Mouse (Mus musculus): ENCODE measurements around the gene Olig3. TPM values are rescaled to one million over a fixed set of nuclear protein-coding genes. Genes with fewer than 3 reads are reported as not detected.

Olig3 gene
- polyA plus RNA-seq, 1 experiment: not detected

- Histone ChIP-seq H3K27me3 (ENCODE audit: control insufficient read depth, insufficient read depth, low read length, poor library complexity, severe bottlenecking) (no peaks in the 10 kb centered on the region), H3K4me3 (ENCODE audit: low read depth, low read length) (no peak overlapping the region), H3K36me3 (ENCODE audit: control insufficient read depth, insufficient read depth, low read length, poor library complexity, severe bottlenecking) (no peaks in the 10 kb centered on the region), H3K4me1 (ENCODE audit: control insufficient read depth, insufficient read depth, low read length) (no peaks in the 10 kb centered on the region), H3K27ac (ENCODE audit: insufficient read depth, low read length) (no peak overlapping the region), H3K9ac (ENCODE audit: low read depth, poor library complexity, severe bottlenecking) (no peak overlapping the region), H3K9me3 (replicated peaks; ENCODE audit: control insufficient read depth, insufficient read depth, low read length, poor library complexity, severe bottlenecking) (no peaks in the 10 kb centered on the region)
- TF ChIP-seq EP300 (IDR thresholded peaks at IDR 0.05; ENCODE audit: insufficient read depth, low read depth, low read length) (no peak), CTCF (IDR thresholded peaks at IDR 0.05; ENCODE audit: low read depth, low read length) (no peak), POLR2A (IDR thresholded peaks at IDR 0.05; ENCODE audit: insufficient read depth, low read length) (no peak)
Observed at GRCm38 (mm10) chr10:19329191-19329777, 27.0 kb upstream of the Olig3 start.

DNA sequence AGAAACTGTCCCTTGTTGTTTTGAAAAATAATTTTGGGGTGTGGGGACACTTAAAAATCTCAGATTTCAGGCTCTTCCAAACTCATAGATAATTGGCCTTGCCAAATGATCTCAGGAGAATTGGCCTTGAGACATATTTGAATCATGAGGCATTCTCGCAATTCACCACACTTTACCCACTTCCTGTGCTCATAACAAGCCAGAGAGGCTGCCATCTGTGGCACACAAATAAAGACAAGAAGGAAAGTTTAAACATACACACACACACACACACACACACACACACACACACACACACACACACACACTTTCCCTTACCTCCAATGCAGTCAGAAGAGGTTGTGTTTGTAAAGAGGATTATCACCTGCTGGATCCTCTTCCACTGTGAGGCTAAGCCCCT, 22.9 kb upstream of the Olig3 start:
- H3K9ac ChIP-seq (ENCODE audit: low read depth, poor library complexity, severe bottlenecking): no peak overlapping the region
- no peaks in the 10 kb centered on the region for H3K9me3 ChIP-seq (replicated peaks; ENCODE audit: control insufficient read depth, insufficient read depth, low read length, poor library complexity, severe bottlenecking)
- no peak overlapping the region for H3K4me3 ChIP-seq (ENCODE audit: low read depth, low read length)
- TF ChIP-seq EP300 (IDR thresholded peaks at IDR 0.05; ENCODE audit: insufficient read depth, low read depth, low read length): no peak
- H3K27ac ChIP-seq (ENCODE audit: insufficient read depth, low read length): no peak overlapping the region
- no peaks in the 10 kb centered on the region for H3K4me1 ChIP-seq (ENCODE audit: control insufficient read depth, insufficient read depth, low read length)
- no peaks in the 10 kb centered on the region for H3K27me3 ChIP-seq (ENCODE audit: control insufficient read depth, insufficient read depth, low read length, poor library complexity, severe bottlenecking)
- H3K36me3 ChIP-seq (ENCODE audit: control insufficient read depth, insufficient read depth, low read length, poor library complexity, severe bottlenecking): no peaks in the 10 kb centered on the region

GRCm38 (mm10) chr10:19338695-19339630, 17.4 kb upstream of the Olig3 start:
- no peaks in the 10 kb centered on the region for H3K27me3 ChIP-seq (ENCODE audit: control insufficient read depth, insufficient read depth, low read length, poor library complexity, severe bottlenecking)
- TF ChIP-seq EP300 (IDR thresholded peaks at IDR 0.05; ENCODE audit: insufficient read depth, low read depth, low read length) (no peak), POLR2A (IDR thresholded peaks at IDR 0.05; ENCODE audit: insufficient read depth, low read length) (no peak), CTCF (IDR thresholded peaks at IDR 0.05; ENCODE audit: low read depth, low read length) (no peak)
- H3K4me1 ChIP-seq (ENCODE audit: control insufficient read depth, insufficient read depth, low read length): no peaks in the 10 kb centered on the region
- no peak overlapping the region for H3K4me3 ChIP-seq (ENCODE audit: low read depth, low read length)
- H3K36me3 ChIP-seq (ENCODE audit: control insufficient read depth, insufficient read depth, low read length, poor library complexity, severe bottlenecking): no peaks in the 10 kb centered on the region
- H3K9ac ChIP-seq (ENCODE audit: low read depth, poor library complexity, severe bottlenecking): no peak overlapping the region
- no peak overlapping the region for H3K27ac ChIP-seq (ENCODE audit: insufficient read depth, low read length)
- H3K9me3 ChIP-seq (replicated peaks; ENCODE audit: control insufficient read depth, insufficient read depth, low read length, poor library complexity, severe bottlenecking): no peaks in the 10 kb centered on the region

- Histone ChIP-seq H3K36me3 (ENCODE audit: control insufficient read depth, insufficient read depth, low read length, poor library complexity, severe bottlenecking) (no peaks in the 10 kb centered on the region), H3K27ac (ENCODE audit: insufficient read depth, low read length) (no peak overlapping the region), H3K27me3 (ENCODE audit: control insufficient read depth, insufficient read depth, low read length, poor library complexity, severe bottlenecking) (no peaks in the 10 kb centered on the region), H3K4me3 (ENCODE audit: low read depth, low read length) (no peak overlapping the region), H3K4me1 (ENCODE audit: control insufficient read depth, insufficient read depth, low read length) (no peaks in the 10 kb centered on the region), H3K9me3 (replicated peaks; ENCODE audit: control insufficient read depth, insufficient read depth, low read length, poor library complexity, severe bottlenecking) (no peaks in the 10 kb centered on the region), H3K9ac (ENCODE audit: low read depth, poor library complexity, severe bottlenecking) (no peak overlapping the region)
- no peak for TF ChIP-seq POLR2A (IDR thresholded peaks at IDR 0.05; ENCODE audit: insufficient read depth, low read length)
- TF ChIP-seq EP300 (IDR thresholded peaks at IDR 0.05; ENCODE audit: insufficient read depth, low read depth, low read length): no peak
- TF ChIP-seq CTCF (IDR thresholded peaks at IDR 0.05; ENCODE audit: low read depth, low read length): no peak
Observed at GRCm38 (mm10) chr10:19344039-19344438, 12.3 kb upstream of the Olig3 start.

- H3K27me3 ChIP-seq (ENCODE audit: control insufficient read depth, insufficient read depth, low read length, poor library complexity, severe bottlenecking): peaks cover 5% of the 10 kb centered on the region; the same call in 1 of the 2 replicates
- TF ChIP-seq EP300 (IDR thresholded peaks at IDR 0.05; ENCODE audit: insufficient read depth, low read depth, low read length) (no peak), CTCF (IDR thresholded peaks at IDR 0.05; ENCODE audit: low read depth, low read length) (no peak), POLR2A (IDR thresholded peaks at IDR 0.05; ENCODE audit: insufficient read depth, low read length) (no peak)
Observed at GRCm38 (mm10) chr10:19349326-19349725, 7.0 kb upstream of the Olig3 start.

More at GRCm38 (mm10) chr10:19349326-19349725, 7.0 kb upstream of the Olig3 start:
- Histone ChIP-seq H3K9me3 (replicated peaks; ENCODE audit: control insufficient read depth, insufficient read depth, low read length, poor library complexity, severe bottlenecking) (no peaks in the 10 kb centered on the region), H3K9ac (ENCODE audit: low read depth, poor library complexity, severe bottlenecking) (no peak overlapping the region), H3K27ac (ENCODE audit: insufficient read depth, low read length) (no peak overlapping the region), H3K4me3 (ENCODE audit: low read depth, low read length) (no peak overlapping the region), H3K4me1 (ENCODE audit: control insufficient read depth, insufficient read depth, low read length) (no peaks in the 10 kb centered on the region), H3K36me3 (ENCODE audit: control insufficient read depth, insufficient read depth, low read length, poor library complexity, severe bottlenecking) (no peaks in the 10 kb centered on the region)
